Mouse (Mus musculus) heart, adult 2 months (tissue): ENCODE measurements around the gene 4933415A04Rik.

Experiments
- CTCF ChIP-seq: fragments of 200-600 bp; IDR thresholded peaks from 2 replicates; pipeline ENCODE4 v1.8.1; 2022; ENCODE audit warnings: antibody characterized with exemption, mild to moderate bottlenecking, moderate library complexity
- POLR2A ChIP-seq: fragments of 200-500 bp; IDR thresholded peaks from 2 replicates; pipeline ENCODE4 v1.6.1; 2011; ENCODE audit warnings: mild to moderate bottlenecking, low read depth, low read length, control low read depth; ENCODE audit not compliant: insufficient read depth

- TF ChIP-seq POLR2A: no peak
- no peak for TF ChIP-seq CTCF
These were observed 49.8 kb upstream of the 4933415A04Rik start for GRCm38 (mm10) chr11:43537074-43537473.
